Mouse (Mus musculus) heart, postnatal 0 days (tissue): ENCODE results near the gene Ripor2.

ENCODE experiments used
- CTCF ChIP-seq: IDR thresholded peaks from 2 replicates; pipeline ENCODE4 v1.5.1; 2016; ENCODE audit warnings: antibody characterized with exemption, control low read depth, low read depth
- EP300 ChIP-seq: IDR thresholded peaks from 2 replicates; pipeline ENCODE4 v1.6.1; 2016; ENCODE audit warnings: antibody characterized with exemption, low read depth

- TF ChIP-seq EP300 (no peak), CTCF (no peak)
Measured at GRCm38 (mm10) chr13:24778026-24778425, 196.0 kb downstream of the Ripor2 start.
